Mouse (Mus musculus): Measurements from ENCODE around the gene Ankrd34a.

GRCm38 (mm10) chr3:96598156-96599068, 2.0 kb downstream of the Ankrd34a start:
- TF ChIP-seq CTCF (conservative IDR thresholded peaks at IDR 0.05; ENCODE audit: low read length) (no peak), POU5F1 (IDR thresholded peaks at IDR 0.05; ENCODE audit: borderline replicate concordance, low read length) (no peak), NANOG (IDR thresholded peaks at IDR 0.05; ENCODE audit: borderline replicate concordance, low read length) (no peak)

All from E14TG2a.4 (cell line).